Mouse (Mus musculus): ENCODE measurements around the gene Romo1.
"Not testable (repeated sequence)": the region's sequence is repeated elsewhere in the genome, so short reads cannot be mapped to it uniquely, and the experiment has no call there.

Gene Romo1

GRCm38 (mm10) chr2:156143953-156144724 lies at the start of gene Romo1, which contains the start of gene Nfs1:
Romo1 (plus strand) TSS chr2:156144039.
Nfs1 (minus strand) TSS chr2:156144186.
- DNase-seq (ENCODE audit: low read depth, low spot score), result peak; percentile 96

GRCm38 (mm10) chr2:156110627-156111357 lies 33.0 kb upstream of the Romo1 start:
- peak; percentile 63 for DNase-seq (ENCODE audit: low read depth, low spot score)

- DNase-seq (ENCODE audit: low read depth, low spot score), result peak; percentile 87
These were observed 32.3 kb upstream of the Romo1 start, which contains the start of the genes Cpne1 and Rbm12 for GRCm38 (mm10) chr2:156111358-156112079. Cpne1 (minus strand) TSS chr2:156111965. Rbm12 (minus strand) TSS chr2:156111978.

GRCm38 (mm10) chr2:156112080-156112423 lies 31.8 kb upstream of the Romo1 start:
- not testable (repeated sequence) for DNase-seq (ENCODE audit: low read depth, low spot score)

GRCm38 (mm10) chr2:156119566-156119965 lies 24.3 kb upstream of the Romo1 start:
- DNase-seq (ENCODE audit: low read depth, low spot score), result peak; percentile 90

- no peak for DNase-seq (ENCODE audit: low read depth, low spot score)
These were observed 20.1 kb upstream of the Romo1 start for GRCm38 (mm10) chr2:156123731-156124130.

- no peak for DNase-seq (ENCODE audit: low read depth, low spot score)
These were observed 16.8 kb upstream of the Romo1 start, which contains the start of gene Gm28036 for GRCm38 (mm10) chr2:156126992-156127391. Gm28036 (minus strand) TSS chr2:156127092.

GRCm38 (mm10) chr2:156134161-156134560 lies 9.7 kb upstream of the Romo1 start:
- no peak for DNase-seq (ENCODE audit: low read depth, low spot score)

GRCm38 (mm10) chr2:156135695-156136094 lies 8.1 kb upstream of the Romo1 start:
- peak; percentile 50 for DNase-seq (ENCODE audit: low read depth, low spot score)

- peak; percentile 51 for DNase-seq (ENCODE audit: low read depth, low spot score)
These were observed 1.0 kb upstream of the Romo1 start for GRCm38 (mm10) chr2:156142820-156143219.

- no peak for DNase-seq (ENCODE audit: low read depth, low spot score)
These were observed 472 bp upstream of the Romo1 start for GRCm38 (mm10) chr2:156143367-156143766.

- peak; percentile 45 for DNase-seq (ENCODE audit: low read depth, low spot score)
These were observed 1.8 kb downstream of the Romo1 start for GRCm38 (mm10) chr2:156145486-156146130.

GRCm38 (mm10) chr2:156146272-156146989 lies 2.6 kb downstream of the Romo1 start:
- peak; percentile 54 for DNase-seq (ENCODE audit: low read depth, low spot score)

GRCm38 (mm10) chr2:156147316-156147915 lies 3.6 kb downstream of the Romo1 start:
- no peak for DNase-seq (ENCODE audit: low read depth, low spot score)

- peak; percentile 55 for DNase-seq (ENCODE audit: low read depth, low spot score)
These were observed 7.7 kb downstream of the Romo1 start for GRCm38 (mm10) chr2:156151538-156151937.

- DNase-seq (ENCODE audit: low read depth, low spot score), result no peak
These were observed 21.6 kb downstream of the Romo1 start for GRCm38 (mm10) chr2:156165478-156165877.

GRCm38 (mm10) chr2:156166557-156166956 lies 22.7 kb downstream of the Romo1 start:
- no peak for DNase-seq (ENCODE audit: low read depth, low spot score)

GRCm38 (mm10) chr2:156177079-156177478 lies 33.2 kb downstream of the Romo1 start:
- no peak for DNase-seq (ENCODE audit: low read depth, low spot score)

GRCm38 (mm10) chr2:156177651-156178050 lies 33.8 kb downstream of the Romo1 start:
- DNase-seq (ENCODE audit: low read depth, low spot score), result peak; percentile 48

GRCm38 (mm10) chr2:156179046-156179795 lies 35.4 kb downstream of the Romo1 start:
- peak; percentile 68 for DNase-seq (ENCODE audit: low read depth, low spot score)
